Mouse (Mus musculus) c-Kit-positive CD71-positive TER-119-negative erythroid progenitor cells, embryonic 14.5 days (primary cell): Measurements from ENCODE around the gene Slc2a13.
A peak's percentile ranks its signal among the peaks of the same experiment; 100 is the strongest.

Experiments used
- DNase-seq: peaks from one replicate; pipeline ENCODE4 v3.0.0-alpha.2; 2013; ENCODE audit warnings: low read depth

The Slc2a13 gene

GRCm38 (mm10) chr15:91502235-91502634, 70.8 kb downstream of the Slc2a13 start:
- DNase-seq = no peak

GRCm38 (mm10) chr15:91495014-91495413, 78.0 kb downstream of the Slc2a13 start:
- no peak for DNase-seq

GRCm38 (mm10) chr15:91479924-91480615, 93.0 kb downstream of the Slc2a13 start:
- DNase-seq = no peak

- DNase-seq = peak; percentile 8
Observed at GRCm38 (mm10) chr15:91477766-91478165, 95.3 kb downstream of the Slc2a13 start.

- no peak for DNase-seq
Observed at GRCm38 (mm10) chr15:91473690-91474409, 99.2 kb downstream of the Slc2a13 start.

- no peak for DNase-seq
Observed at GRCm38 (mm10) chr15:91465331-91465730, 107.7 kb downstream of the Slc2a13 start.

- DNase-seq = no peak
Observed at GRCm38 (mm10) chr15:91463857-91464435, 109.1 kb downstream of the Slc2a13 start.

GRCm38 (mm10) chr15:91463026-91463661, 109.9 kb downstream of the Slc2a13 start:
- no peak for DNase-seq

- DNase-seq = no peak
Observed at GRCm38 (mm10) chr15:91461940-91462339, 111.1 kb downstream of the Slc2a13 start.

GRCm38 (mm10) chr15:91457202-91457601, 115.9 kb downstream of the Slc2a13 start:
- no peak for DNase-seq

GRCm38 (mm10) chr15:91445399-91445798, 127.7 kb downstream of the Slc2a13 start:
- no peak for DNase-seq

GRCm38 (mm10) chr15:91443449-91443848, 129.6 kb downstream of the Slc2a13 start:
- DNase-seq = no peak

GRCm38 (mm10) chr15:91439883-91440282, 133.2 kb downstream of the Slc2a13 start:
- no peak for DNase-seq

GRCm38 (mm10) chr15:91425426-91425825, 147.6 kb downstream of the Slc2a13 start:
- no peak for DNase-seq

GRCm38 (mm10) chr15:91406979-91407378, 166.1 kb downstream of the Slc2a13 start:
- no peak for DNase-seq

GRCm38 (mm10) chr15:91395165-91395564, 177.9 kb downstream of the Slc2a13 start:
- no peak for DNase-seq

- DNase-seq = no peak
Observed at GRCm38 (mm10) chr15:91383694-91384093, 189.4 kb downstream of the Slc2a13 start.

GRCm38 (mm10) chr15:91382606-91383005, 190.5 kb downstream of the Slc2a13 start:
- DNase-seq = no peak

- no peak for DNase-seq
Observed at GRCm38 (mm10) chr15:91381864-91382263, 191.2 kb downstream of the Slc2a13 start.

- DNase-seq = no peak
Observed at GRCm38 (mm10) chr15:91378751-91379325, 194.2 kb downstream of the Slc2a13 start.

GRCm38 (mm10) chr15:91377568-91377967, 195.5 kb downstream of the Slc2a13 start:
- no peak for DNase-seq

GRCm38 (mm10) chr15:91377105-91377504, 196.0 kb downstream of the Slc2a13 start:
- no peak for DNase-seq
